Mouse (Mus musculus) neural tube, embryonic 13.5 days (tissue): ENCODE measurements around the gene Vcl. TPM values are rescaled to one million over a fixed set of nuclear protein-coding genes. Genes with fewer than 3 reads are reported as not detected.

Experiments used
- ATAC-seq: fragments of 200-750 bp; cut with Nextera tagmentation; 2 replicates; pipeline ENCODE4 v1.8.0; 2017; ENCODE audit warnings: low read depth, mild to moderate bottlenecking, moderate TSS enrichment, moderate library complexity
- H3K27ac ChIP-seq: fragments of 300-500 bp; sonication (generic); replicated peaks from 2 replicates; pipeline ENCODE4 v1.5.1; 2015; ENCODE audit warnings: moderate library complexity, mild to moderate bottlenecking, inconsistent platforms
- H3K27me3 ChIP-seq: fragments of 300-500 bp; sonication (generic); 2 replicates; pipeline ENCODE4 v1.6.1; 2015; ENCODE audit warnings: mild to moderate bottlenecking, inconsistent platforms
- H3K36me3 ChIP-seq: fragments of 300-500 bp; sonication (generic); 2 replicates; pipeline ENCODE4 v1.6.1; 2015; ENCODE audit warnings: mild to moderate bottlenecking, inconsistent platforms
- H3K4me1 ChIP-seq: fragments of 300-500 bp; sonication (generic); replicated peaks from 2 replicates; pipeline ENCODE4 v1.6.1; 2015; ENCODE audit warnings: inconsistent platforms
- H3K4me2 ChIP-seq: fragments of 300-500 bp; sonication (generic); 2 replicates; pipeline ENCODE4 v1.6.1; 2015; ENCODE audit warnings: inconsistent platforms, mild to moderate bottlenecking, moderate library complexity
- H3K4me3 ChIP-seq: fragments of 300-500 bp; sonication (generic); 2 replicates; pipeline ENCODE4 v1.5.1; 2015; ENCODE audit warnings: mild to moderate bottlenecking, inconsistent platforms
- H3K9ac ChIP-seq: fragments of 300-500 bp; sonication (generic); 2 replicates; pipeline ENCODE4 v1.6.1; 2015; ENCODE audit warnings: moderate library complexity, mild to moderate bottlenecking, inconsistent platforms
- H3K9me3 ChIP-seq: fragments of 300-500 bp; sonication (generic); 2 replicates; pipeline ENCODE4 v1.6.1; 2016; ENCODE audit warnings: inconsistent platforms
- WGBS: fragments of 180-500 bp; shearing (Covaris S2); methylation state at CpG from one replicate; pipeline ENCODE4 v1.1.7; 2015; 5-methylcytosine and 5-hydroxymethylcytosine counted together
- polyA plus RNA-seq: library from polyadenylated mRNA; unstranded; fragments of >200 nt; fragmentation: Nextera tagmentation; extraction: Ambion mirVana; gene quantifications from 2 replicates; pipeline ENCODE4 v1.2.1, GENCODE M21; 2015

Gene Vcl
- polyA plus RNA-seq, 1 experiment from 2014 or later, result 20.7 TPM

DNA sequence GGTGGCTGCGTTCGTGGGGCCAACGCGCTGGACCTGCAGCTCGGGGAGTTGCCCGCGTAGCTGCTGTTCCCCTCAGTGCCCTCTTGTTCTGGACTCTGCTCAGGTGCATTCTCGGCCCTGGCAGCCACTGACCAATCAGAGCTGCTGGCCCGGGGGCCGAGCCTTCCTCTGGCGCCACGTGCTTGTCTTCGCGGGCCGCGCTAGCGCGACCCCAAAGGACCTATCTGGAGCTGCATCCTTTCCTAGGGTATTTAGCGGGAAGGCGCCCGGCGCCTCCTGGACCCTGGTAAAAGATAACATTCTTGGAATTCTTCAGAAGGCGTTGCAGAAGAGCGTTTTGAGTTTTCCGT, 123.6 kb downstream of the Vcl start:
- Histone ChIP-seq H3K4me2 (peak overlapping the region; percentile 91), H3K4me1 (peaks cover 14% of the 10 kb centered on the region), H3K27me3 (no peaks in the 10 kb centered on the region), H3K9me3 (no peaks in the 10 kb centered on the region), H3K36me3 (no peaks in the 10 kb centered on the region), H3K9ac (peak overlapping the region; percentile 77), H3K4me3 (peak overlapping the region; percentile 63), H3K27ac (peak overlapping the region; percentile 94)
- WGBS, result under 1% methylated on average over 25 of the region's 25 CpGs
- ATAC-seq, result peak; percentile 76

DNA sequence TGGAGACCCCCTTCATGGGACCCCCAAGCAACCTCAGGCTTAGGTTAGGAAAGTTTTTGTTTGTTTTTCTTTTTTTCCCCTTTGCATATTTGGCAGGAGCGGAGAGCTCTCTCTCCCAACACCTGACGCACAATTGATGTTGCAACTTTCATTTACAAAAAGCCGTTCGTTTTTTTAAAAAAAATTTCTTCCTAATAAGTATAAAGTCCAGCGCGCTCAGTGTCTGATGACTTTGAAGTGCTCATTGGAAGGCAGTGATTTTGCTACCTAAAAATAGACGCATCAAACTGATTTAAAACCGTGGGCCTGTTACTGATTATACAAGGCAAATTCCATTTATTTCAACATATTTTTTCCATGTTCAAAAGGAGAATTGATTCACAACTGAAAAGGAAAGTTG, 124.0 kb downstream of the Vcl start:
- WGBS, result 11% methylated on average over 8 of the region's 8 CpGs
- H3K4me2 ChIP-seq, result peak overlapping the region; percentile 91
- no peaks in the 10 kb centered on the region for H3K36me3 ChIP-seq
- no peaks in the 10 kb centered on the region for H3K27me3 ChIP-seq
- H3K4me1 ChIP-seq, result peaks cover 14% of the 10 kb centered on the region
- H3K9me3 ChIP-seq, result no peaks in the 10 kb centered on the region
- no peak for ATAC-seq
- peak overlapping the region; percentile 77 for H3K9ac ChIP-seq
- H3K27ac ChIP-seq, result no peak overlapping the region
- H3K4me3 ChIP-seq, result peak overlapping the region; percentile 63

DNA sequence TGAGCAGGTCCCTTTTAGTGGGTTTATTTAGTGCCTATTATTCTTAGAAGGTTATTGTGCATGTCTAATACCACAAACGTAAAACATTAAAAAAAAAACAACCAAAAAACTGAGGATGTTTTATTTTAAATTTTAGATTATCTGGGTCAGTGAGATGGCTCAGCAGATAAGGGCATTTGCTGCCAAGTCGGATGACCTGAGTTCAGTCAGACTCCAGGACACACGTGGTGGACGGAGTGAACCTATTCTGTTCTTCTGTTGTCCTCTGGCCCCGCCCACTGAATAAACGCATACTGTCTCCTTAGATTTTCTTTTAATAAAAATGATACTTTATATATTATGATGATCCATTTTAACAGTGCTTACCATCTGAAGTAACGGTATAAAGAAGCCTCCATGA, 124.4 kb downstream of the Vcl start:
- Histone ChIP-seq H3K27ac (no peak overlapping the region), H3K9me3 (no peaks in the 10 kb centered on the region), H3K4me3 (peak overlapping the region; percentile 63; the same call in 1 of the 2 replicates), H3K27me3 (no peaks in the 10 kb centered on the region), H3K9ac (no peak overlapping the region), H3K36me3 (no peaks in the 10 kb centered on the region), H3K4me2 (peak overlapping the region; percentile 91), H3K4me1 (peaks cover 14% of the 10 kb centered on the region)
- 43% methylated on average over 7 of the region's 7 CpGs for WGBS
- no peak for ATAC-seq

- Histone ChIP-seq H3K9me3 (no peaks in the 10 kb centered on the region), H3K27ac (no peak overlapping the region), H3K9ac (no peak overlapping the region), H3K27me3 (no peaks in the 10 kb centered on the region), H3K36me3 (no peaks in the 10 kb centered on the region), H3K4me2 (no peak overlapping the region), H3K4me3 (no peak overlapping the region), H3K4me1 (no peaks in the 10 kb centered on the region)
- whole genome bisulfite sequencing, result 90% methylated on average over 2 of the region's 2 CpGs
- no peak for ATAC-seq
Measured at GRCm38 (mm10) chr14:21058972-21059371, 129.8 kb downstream of the Vcl start.

- H3K36me3 ChIP-seq, result no peaks in the 10 kb centered on the region
- H3K9me3 ChIP-seq, result no peaks in the 10 kb centered on the region
- ATAC-seq, result no peak
- 62% methylated on average over 5 of the region's 5 CpGs for WGBS
- no peaks in the 10 kb centered on the region for H3K27me3 ChIP-seq
- no peak overlapping the region for H3K9ac ChIP-seq
- H3K4me2 ChIP-seq, result no peak overlapping the region
- H3K4me1 ChIP-seq, result no peaks in the 10 kb centered on the region
- H3K4me3 ChIP-seq, result no peak overlapping the region
- H3K27ac ChIP-seq, result no peak overlapping the region
Measured at GRCm38 (mm10) chr14:21062766-21063513, 133.7 kb downstream of the Vcl start.

- no peaks in the 10 kb centered on the region for H3K9me3 ChIP-seq
- 73% methylated on average over 1 of the region's 1 CpGs for WGBS
Measured at GRCm38 (mm10) chr14:21064321-21064720, 135.1 kb downstream of the Vcl start.

DNA sequence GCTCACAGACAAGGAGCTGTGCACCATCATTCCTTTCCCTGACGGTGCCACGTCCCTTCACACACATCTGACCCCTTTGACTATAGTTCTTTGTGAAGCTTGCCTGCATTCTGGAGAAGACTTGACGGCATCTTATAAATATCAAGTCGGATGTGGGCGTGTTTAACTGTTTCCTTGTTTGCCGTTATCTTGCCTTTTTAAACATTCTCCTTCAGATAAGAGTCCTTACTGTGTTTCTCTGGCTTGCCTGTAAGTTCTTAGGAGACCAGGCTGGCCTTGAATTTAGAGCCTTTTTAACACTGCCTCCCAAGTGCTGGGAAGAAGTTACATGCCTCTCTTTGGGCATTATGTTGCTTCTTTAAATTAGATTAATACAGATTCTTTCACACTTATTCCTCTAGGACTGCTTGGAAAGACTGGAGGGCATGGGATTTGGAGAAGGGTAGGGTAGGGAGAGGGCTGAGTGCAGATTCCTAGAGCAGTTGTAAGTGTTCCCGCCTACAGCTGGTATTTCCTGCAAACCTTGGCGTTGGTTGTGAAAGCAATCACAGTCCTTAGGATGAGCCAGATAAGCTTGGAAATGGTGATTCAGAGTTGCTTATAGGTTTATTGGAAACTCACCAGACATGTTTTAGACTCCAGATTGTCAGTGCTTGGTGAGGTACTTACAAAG, 136.4 kb downstream of the Vcl start:
- H3K9ac ChIP-seq, result no peak overlapping the region
- no peak overlapping the region for H3K27ac ChIP-seq
- H3K4me3 ChIP-seq, result no peak overlapping the region
- no peaks in the 10 kb centered on the region for H3K27me3 ChIP-seq
- no peaks in the 10 kb centered on the region for H3K4me1 ChIP-seq
- ATAC-seq, result no peak
- H3K36me3 ChIP-seq, result no peaks in the 10 kb centered on the region
- whole genome bisulfite sequencing, result 78% methylated on average over 8 of the region's 8 CpGs
- H3K4me2 ChIP-seq, result no peak overlapping the region
- H3K9me3 ChIP-seq, result no peaks in the 10 kb centered on the region

More at GRCm38 (mm10) chr14:21064321-21064720, 135.1 kb downstream of the Vcl start:
- H3K27ac ChIP-seq, result no peak overlapping the region
- no peaks in the 10 kb centered on the region for H3K4me1 ChIP-seq
- no peaks in the 10 kb centered on the region for H3K36me3 ChIP-seq
- H3K4me2 ChIP-seq, result no peak overlapping the region
- no peak overlapping the region for H3K4me3 ChIP-seq
- no peak overlapping the region for H3K9ac ChIP-seq
- ATAC-seq, result no peak
- H3K27me3 ChIP-seq, result no peaks in the 10 kb centered on the region

DNA sequence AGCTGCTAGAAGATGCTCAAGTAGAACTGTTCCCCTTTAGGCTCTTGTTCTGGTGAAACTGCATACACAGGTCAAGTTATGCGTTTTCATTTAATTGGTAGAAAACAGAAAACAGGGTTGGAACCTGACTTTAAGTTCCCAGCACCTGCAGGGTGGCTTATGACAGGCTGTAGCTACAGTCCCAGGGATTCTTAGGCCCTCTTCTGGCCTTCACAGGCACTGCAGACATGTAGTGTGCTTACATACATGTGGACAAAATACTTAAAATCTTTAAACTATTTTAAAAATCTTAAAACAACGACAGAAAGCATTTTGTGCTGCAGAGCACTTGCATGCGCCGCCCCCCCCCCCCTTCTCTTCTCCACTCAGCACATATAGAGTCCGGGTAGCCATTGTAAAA, 140.4 kb downstream of the Vcl start:
- no peak for ATAC-seq
- no peak overlapping the region for H3K4me3 ChIP-seq
- no peaks in the 10 kb centered on the region for H3K27me3 ChIP-seq
- H3K4me2 ChIP-seq, result no peak overlapping the region
- no peaks in the 10 kb centered on the region for H3K36me3 ChIP-seq
- no peak overlapping the region for H3K27ac ChIP-seq
- WGBS, result 94% methylated on average over 5 of the region's 5 CpGs
- H3K9ac ChIP-seq, result no peak overlapping the region
- H3K4me1 ChIP-seq, result no peaks in the 10 kb centered on the region
- H3K9me3 ChIP-seq, result no peaks in the 10 kb centered on the region

DNA sequence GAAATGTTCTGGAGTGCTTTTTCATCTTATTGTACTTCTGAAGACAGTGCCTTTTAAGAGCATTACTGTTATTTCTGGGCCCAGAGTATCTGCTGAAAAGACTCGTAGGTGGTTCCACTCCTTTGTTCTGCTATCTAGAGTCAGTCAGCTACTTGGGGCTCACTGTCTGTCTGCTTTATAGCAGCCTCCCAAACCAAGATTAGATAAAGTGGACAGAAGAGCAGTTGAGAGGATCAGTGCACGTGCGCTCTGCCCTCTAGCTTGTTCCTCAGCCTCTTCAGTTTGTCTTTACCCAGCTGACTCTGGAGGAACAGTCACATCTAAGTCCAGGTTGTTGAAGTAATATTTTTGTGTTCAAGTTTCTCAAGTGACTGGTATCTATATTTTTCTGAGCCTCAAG, 144.8 kb downstream of the Vcl start:
- no peaks in the 10 kb centered on the region for H3K27me3 ChIP-seq
- no peak for ATAC-seq
- WGBS, result 69% methylated on average over 3 of the region's 3 CpGs

GRCm38 (mm10) chr14:21074398-21075320, 145.5 kb downstream of the Vcl start:
- Histone ChIP-seq H3K27ac (no peak overlapping the region), H3K9ac (no peak overlapping the region), H3K4me2 (peak overlapping the region; percentile 77), H3K4me1 (peaks cover 8% of the 10 kb centered on the region), H3K36me3 (no peaks in the 10 kb centered on the region), H3K9me3 (no peaks in the 10 kb centered on the region), H3K4me3 (peak overlapping the region; percentile 59; the same call in 1 of the 2 replicates), H3K27me3 (no peaks in the 10 kb centered on the region)
- ATAC-seq, result no peak
- WGBS, result 69% methylated on average over 11 of the region's 11 CpGs

More for the DNA sequence above, 144.8 kb downstream of the Vcl start:
- Histone ChIP-seq H3K27ac (no peak overlapping the region), H3K4me1 (peaks cover 8% of the 10 kb centered on the region), H3K36me3 (no peaks in the 10 kb centered on the region), H3K4me2 (no peak overlapping the region), H3K4me3 (no peak overlapping the region), H3K9me3 (no peaks in the 10 kb centered on the region), H3K9ac (no peak overlapping the region)

DNA sequence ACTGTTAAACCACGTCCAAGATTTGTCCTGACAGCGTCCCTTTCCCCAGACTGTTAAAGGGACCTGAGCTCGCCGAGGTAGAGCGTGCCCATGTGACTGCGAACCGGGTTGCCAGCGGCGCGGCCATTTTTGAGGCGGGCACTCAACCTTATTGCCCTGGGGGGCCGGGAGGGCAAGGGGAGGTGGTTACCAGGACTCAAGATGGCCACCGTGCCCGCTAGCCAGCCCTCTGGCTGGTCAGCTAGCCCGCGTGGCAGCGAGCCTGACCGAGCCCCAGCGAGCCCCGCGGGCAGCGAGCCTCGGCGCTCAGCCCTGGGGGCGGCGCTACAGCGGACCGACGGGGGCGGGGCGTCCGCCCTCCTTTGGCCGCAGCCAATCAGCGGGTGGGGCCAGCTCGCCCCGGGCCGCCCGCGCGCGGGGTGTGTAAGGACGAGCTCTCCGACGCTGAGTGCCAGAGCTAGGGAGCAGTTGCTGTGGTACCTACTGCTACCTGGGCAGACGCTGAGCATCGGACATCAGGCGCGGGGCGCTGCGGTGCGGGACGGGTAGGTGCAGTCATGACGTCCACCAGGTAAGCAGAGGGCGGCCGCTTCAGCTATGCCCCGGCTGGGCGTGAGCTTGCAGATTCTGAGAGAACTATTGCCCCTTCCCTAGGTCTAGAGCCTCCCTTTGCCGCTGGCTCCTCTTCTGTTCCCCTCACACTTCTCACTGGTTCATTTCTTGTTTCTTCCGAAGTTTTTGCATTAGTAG, 146.7 kb downstream of the Vcl start:
- H3K27ac ChIP-seq, result peak overlapping the region; percentile 72
- no peaks in the 10 kb centered on the region for H3K9me3 ChIP-seq
- H3K4me3 ChIP-seq, result peak overlapping the region; percentile 59
- WGBS, result under 1% methylated on average over 59 of the region's 59 CpGs
- H3K4me2 ChIP-seq, result peak overlapping the region; percentile 77
- H3K36me3 ChIP-seq, result no peaks in the 10 kb centered on the region
- peak; percentile 99 for ATAC-seq
- peak overlapping the region; percentile 74 for H3K9ac ChIP-seq
- H3K4me1 ChIP-seq, result peaks cover 8% of the 10 kb centered on the region
- H3K27me3 ChIP-seq, result no peaks in the 10 kb centered on the region
